Mouse (Mus musculus) midbrain, embryonic 10.5 days (tissue): ENCODE measurements around the gene Becn1. TPM values are rescaled to one million over a fixed set of nuclear protein-coding genes. Genes with fewer than 3 reads are reported as not detected.

Source experiments
- DNase-seq: peaks from one replicate; pipeline ENCODE4 v3.0.0-alpha.2; 2017; ENCODE audit warnings: low spot score
- H3K27ac ChIP-seq: fragments of 300-500 bp; sonication (generic); replicated peaks from 2 replicates; pipeline ENCODE4 v1.5.1; 2016; ENCODE audit warnings: mild to moderate bottlenecking
- H3K27me3 ChIP-seq: fragments of 300-500 bp; sonication (generic); 2 replicates; pipeline ENCODE4 v1.6.1; 2016; ENCODE audit warnings: low read depth, mild to moderate bottlenecking; ENCODE audit not compliant: poor library complexity, severe bottlenecking
- H3K36me3 ChIP-seq: fragments of 300-500 bp; sonication (generic); 2 replicates; pipeline ENCODE4 v1.6.1; 2016; ENCODE audit warnings: mild to moderate bottlenecking, moderate library complexity
- H3K4me1 ChIP-seq: fragments of 300-500 bp; sonication (generic); 2 replicates; pipeline ENCODE4 v1.6.1; 2016
- H3K4me3 ChIP-seq: fragments of 300-500 bp; sonication (generic); 2 replicates; pipeline ENCODE4 v1.5.1; 2016; ENCODE audit warnings: mild to moderate bottlenecking, moderate library complexity
- H3K9me3 ChIP-seq: fragments of 300-500 bp; sonication (generic); replicated peaks from 2 replicates; pipeline ENCODE4 v1.6.1; 2016; ENCODE audit warnings: mild to moderate bottlenecking
- WGBS: fragments of 180-500 bp; shearing (Covaris S2); methylation state at CpG from one replicate; pipeline ENCODE4 v1.1.7; 2016; 5-methylcytosine and 5-hydroxymethylcytosine counted together
- polyA plus RNA-seq: library from polyadenylated mRNA; unstranded; fragments of >200 nt; fragmentation: Nextera tagmentation; extraction: Ambion mirVana; gene quantifications from 2 replicates; pipeline ENCODE4 v1.2.1, GENCODE M21; 2016

Becn1 gene
- polyA plus RNA-seq, 1 experiment from 2014 or later: 152 TPM

- Histone ChIP-seq H3K9me3 (no peaks in the 10 kb centered on the region), H3K4me1 (peaks cover 28% of the 10 kb centered on the region), H3K36me3 (no peaks in the 10 kb centered on the region), H3K4me3 (peak overlapping the region; percentile 83; the same call in 1 of the 2 replicates), H3K27ac (no peak overlapping the region), H3K27me3 (peaks cover 43% of the 10 kb centered on the region)
- 34% methylated on average over 4 of the region's 4 CpGs for WGBS
- DNase-seq: no peak
Observed at GRCm38 (mm10) chr11:101245071-101245470, 57.0 kb downstream of the Becn1 start.

GRCm38 (mm10) chr11:101238071-101238647 lies 63.9 kb downstream of the Becn1 start:
- no peak for DNase-seq
- no peak overlapping the region for H3K27ac ChIP-seq
- no peak overlapping the region for H3K4me3 ChIP-seq
- H3K4me1 ChIP-seq: no peaks in the 10 kb centered on the region
- H3K36me3 ChIP-seq: no peaks in the 10 kb centered on the region
- no peaks in the 10 kb centered on the region for H3K9me3 ChIP-seq
- H3K27me3 ChIP-seq: no peaks in the 10 kb centered on the region
- 61% methylated on average over 5 of the region's 5 CpGs for WGBS

GRCm38 (mm10) chr11:101236782-101237181 lies 65.3 kb downstream of the Becn1 start:
- H3K4me3 ChIP-seq: no peak overlapping the region
- 92% methylated on average over 5 of the region's 5 CpGs for WGBS
- no peak overlapping the region for H3K27ac ChIP-seq
- H3K36me3 ChIP-seq: no peaks in the 10 kb centered on the region
- DNase-seq: no peak
- H3K27me3 ChIP-seq: 0 out of 2 replicates have a peak, but pooled peaks cover 5% of the 10 kb centered on the region
- H3K4me1 ChIP-seq: peaks cover 4% of the 10 kb centered on the region; the same call in 1 of the 2 replicates
- H3K9me3 ChIP-seq: no peaks in the 10 kb centered on the region

Other genes with a start within 250 kb of the Becn1 start
- 10.0 and 11.6 TPM in 2 replicates for gene Naglu, start 232.3 kb downstream of the Becn1 start, polyA plus RNA-seq
- 0.12 TPM in 1 of 2 replicates, not detected in the other for gene Hsd17b1, start 223.9 kb downstream of the Becn1 start, polyA plus RNA-seq
- gene Coasy, start 219.7 kb downstream of the Becn1 start, polyA plus RNA-seq: 57.5 TPM in 2 replicates
- gene Mlx, start 215.0 kb downstream of the Becn1 start, polyA plus RNA-seq: 42.7 and 49.1 TPM in 2 replicates
- gene Psmc3ip, start 206.8 kb downstream of the Becn1 start, polyA plus RNA-seq: 74.3 and 77.3 TPM in 2 replicates
- gene Retreg3, start 182.4 kb downstream of the Becn1 start, polyA plus RNA-seq: 16.4 and 20.2 TPM in 2 replicates
- gene Tubg1, start 182.3 kb downstream of the Becn1 start, polyA plus RNA-seq: 131 and 135 TPM in 2 replicates
- 2.1 and 3.9 TPM in 2 replicates for gene Tubg2, start 146.4 kb downstream of the Becn1 start, polyA plus RNA-seq
- 0.28 and 0.43 TPM in 2 replicates for gene Cntnap1, start 131.8 kb downstream of the Becn1 start, polyA plus RNA-seq
- 4.5 and 5.6 TPM in 2 replicates for gene Plekhh3, start 130.9 kb downstream of the Becn1 start, polyA plus RNA-seq
- 0.17 and 0.20 TPM in 2 replicates for gene Ccr10, start 126.8 kb downstream of the Becn1 start, polyA plus RNA-seq
- gene Ezh1, start 75.8 kb downstream of the Becn1 start, polyA plus RNA-seq: 11.1 and 11.2 TPM in 2 replicates
- gene Ramp2, start 56.3 kb downstream of the Becn1 start, polyA plus RNA-seq: 64.7 and 71.5 TPM in 2 replicates
- gene Vps25, start 48.6 kb downstream of the Becn1 start, polyA plus RNA-seq: 137 and 143 TPM in 2 replicates
- gene Wnk4, start 41.7 kb downstream of the Becn1 start, polyA plus RNA-seq: 5.4 and 8.0 TPM in 2 replicates
- 1.6 and 1.8 TPM in 2 replicates for gene Cntd1, start 23.3 kb downstream of the Becn1 start, polyA plus RNA-seq
- gene Coa3, start 23.2 kb downstream of the Becn1 start, polyA plus RNA-seq: 223 and 228 TPM in 2 replicates
- gene Psme3, start 13.9 kb upstream of the Becn1 start, polyA plus RNA-seq: 181 and 194 TPM in 2 replicates
- gene Aoc2, start 22.8 kb upstream of the Becn1 start, polyA plus RNA-seq: 1.6 and 2.5 TPM in 2 replicates
- gene Aoc3, start 28.3 kb upstream of the Becn1 start, polyA plus RNA-seq: 0.04 TPM in 1 of 2 replicates, not detected in the other
- gene G6pc, start 65.3 kb upstream of the Becn1 start, polyA plus RNA-seq: not detected in 2 replicates
- 105 TPM in 2 replicates for gene Aarsd1, start 115.3 kb upstream of the Becn1 start, polyA plus RNA-seq
- 8.4 and 9.4 TPM in 2 replicates for gene Gm27029, start 122.5 kb upstream of the Becn1 start, polyA plus RNA-seq
- gene Rundc1, start 122.8 kb upstream of the Becn1 start, polyA plus RNA-seq: 22.8 and 24.0 TPM in 2 replicates
- gene Ptges3l, start 123.0 kb upstream of the Becn1 start, polyA plus RNA-seq: 2.4 and 3.7 TPM in 2 replicates
- gene Rpl27, start 140.0 kb upstream of the Becn1 start, polyA plus RNA-seq: 382 and 448 TPM in 2 replicates
- 3.2 and 4.0 TPM in 2 replicates for gene Ifi35, start 146.1 kb upstream of the Becn1 start, polyA plus RNA-seq
- 38.8 and 57.7 TPM in 2 replicates for gene Rnd2, start 162.7 kb upstream of the Becn1 start, polyA plus RNA-seq
- 36.1 and 47.7 TPM in 2 replicates for gene Vat1, start 163.9 kb upstream of the Becn1 start, polyA plus RNA-seq
- 21.6 and 23.0 TPM in 2 replicates for gene Brca1, start 249.7 kb upstream of the Becn1 start, polyA plus RNA-seq
- gene Nbr1, start 249.9 kb upstream of the Becn1 start, polyA plus RNA-seq: 69.9 and 83.7 TPM in 2 replicates